Mouse (Mus musculus) kidney, postnatal 0 days (tissue): ENCODE data around the gene Fabp3. TPM values are rescaled to one million over a fixed set of nuclear protein-coding genes. Genes with fewer than 3 reads are reported as not detected.
A peak's percentile ranks its signal among the peaks of the same experiment; 100 is the strongest.

Experiments used
- ATAC-seq: fragments of 200-750 bp; cut with Nextera tagmentation; replicated peaks from 2 replicates; pipeline ENCODE4 v1.8.0; 2017; ENCODE audit warnings: low read depth, moderate number of reproducible peaks, moderate TSS enrichment, moderate library complexity; ENCODE audit not compliant: low FRiP score
- DNase-seq: peaks from one replicate; pipeline ENCODE4 v3.0.0-alpha.2; 2016; ENCODE audit warnings: low spot score
- H3K27ac ChIP-seq: fragments of 300-500 bp; sonication (generic); 2 replicates; pipeline ENCODE4 v1.5.1; 2014; ENCODE audit warnings: mild to moderate bottlenecking
- H3K27me3 ChIP-seq: fragments of 300-500 bp; sonication (generic); 2 replicates; pipeline ENCODE4 v1.6.1; 2014; ENCODE audit warnings: low read length, mixed read lengths; ENCODE audit not compliant: insufficient read depth
- H3K36me3 ChIP-seq: fragments of 300-500 bp; sonication (generic); 2 replicates; pipeline ENCODE4 v1.6.1; 2014; ENCODE audit warnings: low read length, mixed read lengths; ENCODE audit not compliant: insufficient read depth
- H3K4me1 ChIP-seq: fragments of 300-500 bp; sonication (generic); replicated peaks from 2 replicates; pipeline ENCODE4 v1.6.1; 2014; ENCODE audit warnings: antibody characterized with exemption, low read length, mixed read lengths; ENCODE audit not compliant: insufficient read depth
- H3K4me2 ChIP-seq: fragments of 300-500 bp; sonication (generic); 2 replicates; pipeline ENCODE4 v1.6.1; 2014; ENCODE audit warnings: mild to moderate bottlenecking, low read length, moderate library complexity, mixed read lengths
- H3K4me3 ChIP-seq: fragments of 300-500 bp; sonication (generic); replicated peaks from 2 replicates; pipeline ENCODE4 v1.5.1; 2014; ENCODE audit warnings: low read depth, low read length
- H3K9ac ChIP-seq: fragments of 300-500 bp; sonication (generic); 2 replicates; pipeline ENCODE4 v1.6.1; 2014; ENCODE audit warnings: low read depth, low read length
- H3K9me3 ChIP-seq: fragments of 300-500 bp; sonication (generic); replicated peaks from 2 replicates; pipeline ENCODE4 v1.6.1; 2016; ENCODE audit warnings: low read length, inconsistent platforms, mixed read lengths
- CTCF ChIP-seq: IDR thresholded peaks from 2 replicates; pipeline ENCODE4 v1.5.1; 2016; ENCODE audit warnings: antibody characterized with exemption, low read depth, mild to moderate bottlenecking, moderate library complexity
- WGBS: fragments of 180-500 bp; shearing (Covaris S2); extraction: QIAGEN DNeasy Blood & Tissue Kit; methylation state at CpG from one replicate; pipeline ENCODE4 v1.1.7; 2014; 5-methylcytosine and 5-hydroxymethylcytosine counted together
- polyA plus RNA-seq: library from polyadenylated mRNA; unstranded; fragments of >200 nt; fragmentation: Nextera tagmentation; extraction: Ambion mirVana; gene quantifications from 2 replicates; pipeline ENCODE4 v1.2.1, GENCODE M21; 2015

Gene Fabp3
- polyA plus RNA-seq, 1 experiment from 2014 or later, result 542 TPM

DNA sequence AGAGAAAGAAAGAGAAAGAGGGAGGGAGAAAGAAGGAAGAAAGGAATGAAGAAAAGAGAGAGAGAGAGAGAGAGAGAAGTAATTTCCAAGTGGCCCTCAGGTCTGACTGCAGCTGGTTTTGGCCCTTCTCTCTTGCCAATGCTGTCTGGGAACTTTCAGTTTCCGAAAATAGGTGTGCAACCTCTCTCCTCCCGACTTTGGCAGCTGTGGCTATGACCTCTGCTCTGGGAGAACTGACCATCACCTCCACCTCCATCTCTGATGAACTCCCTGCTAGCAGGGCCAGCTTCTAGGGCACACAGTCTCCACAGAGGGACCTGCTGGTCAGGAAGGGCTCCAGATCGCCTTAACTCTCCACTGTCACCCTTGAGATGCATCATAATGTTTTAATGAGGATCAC lies 21.9 kb upstream of the Fabp3 start:
- Histone ChIP-seq H3K27ac (no peak overlapping the region), H3K36me3 (no peaks in the 10 kb centered on the region), H3K27me3 (no peaks in the 10 kb centered on the region), H3K9ac (no peak overlapping the region), H3K4me1 (no peaks in the 10 kb centered on the region), H3K9me3 (no peaks in the 10 kb centered on the region), H3K4me2 (no peak overlapping the region), H3K4me3 (no peak overlapping the region)
- ATAC-seq (no peak), DNase-seq (no peak)
- no peak for TF ChIP-seq CTCF
- WGBS, result 48% methylated on average over 3 of the region's 3 CpGs

DNA sequence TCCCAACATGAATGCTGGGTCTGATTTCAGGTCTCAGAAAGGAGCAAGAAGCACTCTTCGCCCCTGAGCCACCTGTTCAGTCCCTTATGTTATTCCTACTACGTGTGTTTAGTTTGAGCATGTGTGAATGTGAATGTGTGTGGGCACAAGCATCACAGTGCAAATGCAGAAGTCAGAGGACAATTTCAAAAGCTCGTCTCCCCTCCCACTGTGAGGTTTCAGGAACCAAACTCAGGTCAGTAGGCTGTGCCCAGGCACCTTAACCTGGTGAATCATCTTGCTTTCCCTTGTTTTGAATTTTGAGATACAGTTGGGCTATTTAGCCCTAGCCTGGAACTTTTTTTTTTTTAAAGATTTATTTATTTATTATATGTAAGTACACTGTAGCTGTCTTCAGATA lies 18.6 kb upstream of the Fabp3 start:
- no peaks in the 10 kb centered on the region for H3K9me3 ChIP-seq
- H3K4me3 ChIP-seq, result no peak overlapping the region
- no peaks in the 10 kb centered on the region for H3K4me1 ChIP-seq
- H3K9ac ChIP-seq, result no peak overlapping the region
- ATAC-seq (no peak), DNase-seq (no peak)
- H3K27me3 ChIP-seq, result no peaks in the 10 kb centered on the region
- 79% methylated on average over 3 of the region's 3 CpGs for WGBS
- no peaks in the 10 kb centered on the region for H3K36me3 ChIP-seq
- H3K4me2 ChIP-seq, result no peak overlapping the region
- TF ChIP-seq CTCF, result no peak
- H3K27ac ChIP-seq, result no peak overlapping the region

DNA sequence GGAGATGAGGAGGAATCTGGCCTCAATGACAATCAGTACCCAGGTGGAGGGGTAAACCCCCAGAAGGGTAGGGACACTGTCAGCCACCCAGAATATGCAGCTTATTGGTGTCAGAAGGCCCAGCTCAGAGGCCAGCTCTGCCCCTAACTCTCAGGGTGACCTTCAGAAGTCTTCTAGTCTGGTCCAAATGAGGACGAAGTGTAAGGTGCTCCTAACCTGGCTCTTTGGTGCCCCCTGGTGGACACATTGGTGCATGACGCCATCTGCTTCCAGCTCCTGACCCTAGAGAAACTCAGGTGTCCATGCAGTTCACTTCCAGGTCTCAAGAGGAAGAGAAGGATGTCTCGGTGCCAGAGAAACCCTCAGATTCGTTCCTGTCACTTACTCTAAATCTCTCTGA lies 16.1 kb upstream of the Fabp3 start:
- TF ChIP-seq CTCF, result peak; percentile 98
- H3K9ac ChIP-seq, result no peak overlapping the region
- ATAC-seq, result peak; percentile 71

DNA sequence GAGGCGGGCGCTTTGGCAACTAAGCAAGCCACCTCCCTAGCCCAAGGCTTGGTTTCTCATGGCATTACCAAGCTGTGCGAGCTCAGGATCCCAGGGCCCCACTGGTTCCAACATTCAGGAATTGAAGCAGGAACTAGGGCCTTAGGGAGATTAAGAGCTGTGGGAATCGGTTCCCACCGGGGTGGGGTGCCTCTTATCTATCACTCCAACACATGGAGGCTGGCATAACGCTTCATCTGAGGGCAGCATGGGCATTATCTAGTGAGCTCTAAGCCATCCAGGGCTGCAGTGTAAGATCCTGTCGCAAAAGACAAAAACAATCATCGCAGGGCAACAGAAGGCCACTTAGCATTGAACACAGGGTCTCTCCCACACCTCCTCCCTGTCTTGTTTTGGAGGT lies 13.9 kb upstream of the Fabp3 start:
- no peaks in the 10 kb centered on the region for H3K4me1 ChIP-seq
- no peak for ATAC-seq
- H3K4me3 ChIP-seq, result no peak overlapping the region
- no peaks in the 10 kb centered on the region for H3K36me3 ChIP-seq
- no peak for DNase-seq
- H3K9me3 ChIP-seq, result no peaks in the 10 kb centered on the region
- H3K27ac ChIP-seq, result no peak overlapping the region
- TF ChIP-seq CTCF, result no peak
- no peak overlapping the region for H3K4me2 ChIP-seq
- 83% methylated on average over 8 of the region's 8 CpGs for WGBS
- H3K9ac ChIP-seq, result no peak overlapping the region
- no peaks in the 10 kb centered on the region for H3K27me3 ChIP-seq

More for the DNA sequence above, 16.1 kb upstream of the Fabp3 start:
- DNase-seq, result peak; percentile 86
- Histone ChIP-seq H3K4me2 (no peak overlapping the region), H3K27ac (no peak overlapping the region), H3K4me3 (no peak overlapping the region), H3K27me3 (no peaks in the 10 kb centered on the region), H3K4me1 (no peaks in the 10 kb centered on the region), H3K9me3 (no peaks in the 10 kb centered on the region), H3K36me3 (no peaks in the 10 kb centered on the region)
- WGBS, result 1% methylated on average over 4 of the region's 4 CpGs

DNA sequence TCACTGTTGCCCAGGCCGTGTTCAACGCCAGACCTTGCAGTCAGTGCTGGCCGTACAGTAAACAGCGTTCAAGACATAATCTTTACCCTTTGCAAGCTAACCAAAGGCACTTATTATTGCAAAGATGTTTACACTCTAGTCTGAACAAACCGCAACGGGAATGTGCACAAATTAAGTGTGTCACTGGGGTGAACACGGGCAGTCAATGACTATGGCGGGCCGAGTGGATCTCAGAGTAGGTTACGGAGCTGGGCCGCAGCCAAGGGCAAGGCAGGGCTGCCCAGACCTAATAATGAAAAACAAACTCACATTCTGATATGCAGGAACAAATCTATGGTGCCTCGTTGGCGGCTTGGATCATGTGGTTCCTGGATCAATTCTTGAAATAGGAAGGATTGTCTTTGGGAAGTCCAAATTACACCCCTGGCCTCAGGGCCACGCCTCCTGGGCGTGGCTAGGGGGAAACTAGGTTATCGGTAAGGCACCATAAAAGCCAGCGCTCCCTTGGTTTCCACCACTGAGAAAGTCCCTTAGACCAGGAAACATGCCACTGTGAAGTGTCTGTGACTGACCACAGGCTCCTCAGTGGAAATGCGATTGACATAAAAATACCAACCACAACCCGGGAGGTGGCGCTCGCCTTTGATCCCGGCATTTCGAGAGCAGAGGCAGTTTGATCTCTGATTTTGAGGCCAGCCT lies 13.2 kb upstream of the Fabp3 start:
- WGBS, result 47% methylated on average over 23 of the region's 23 CpGs

DNA sequence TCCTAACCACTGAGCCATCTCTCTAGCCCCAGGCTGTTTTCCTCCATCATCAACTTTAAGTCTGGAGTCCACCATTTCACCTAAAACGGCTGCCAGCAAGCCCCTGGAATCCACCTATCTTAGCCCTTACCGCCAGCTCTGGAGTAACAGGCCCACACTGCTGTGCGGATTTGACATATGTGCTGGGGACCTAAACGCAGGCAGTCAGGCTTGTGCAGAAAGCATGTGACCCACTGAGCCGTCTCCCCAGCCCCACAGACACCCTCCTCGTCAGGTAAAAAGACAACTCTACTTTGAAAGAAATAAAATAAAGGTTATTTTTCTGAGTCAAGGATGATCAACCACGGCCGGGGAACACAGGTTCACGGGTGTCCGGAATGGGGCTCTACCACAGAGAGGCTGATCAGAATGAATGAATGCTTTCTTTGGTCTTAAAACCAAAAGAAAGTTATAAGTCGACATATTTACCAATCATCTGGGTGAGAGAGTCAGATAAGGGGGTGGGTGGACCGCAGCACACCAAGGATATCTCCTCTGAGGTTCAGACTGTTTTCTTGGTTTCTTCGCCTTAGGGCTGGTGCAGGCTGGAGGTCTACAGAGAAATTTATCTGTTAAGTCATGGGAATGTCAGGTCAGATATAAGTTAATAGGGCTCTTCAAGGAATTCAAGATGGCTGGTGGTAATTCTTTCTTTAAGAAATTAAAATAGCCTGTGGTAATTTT lies 12.0 kb upstream of the Fabp3 start:
- 84% methylated on average over 13 of the region's 13 CpGs for WGBS
- ATAC-seq, result no peak
- Histone ChIP-seq H3K27me3 (no peaks in the 10 kb centered on the region), H3K4me2 (no peak overlapping the region), H3K9ac (no peak overlapping the region), H3K36me3 (no peaks in the 10 kb centered on the region), H3K9me3 (no peaks in the 10 kb centered on the region), H3K27ac (no peak overlapping the region), H3K4me1 (no peaks in the 10 kb centered on the region), H3K4me3 (no peak overlapping the region)
- TF ChIP-seq CTCF, result no peak
- DNase-seq, result no peak

More for the DNA sequence above, 13.2 kb upstream of the Fabp3 start:
- no peak overlapping the region for H3K4me3 ChIP-seq
- TF ChIP-seq CTCF, result peak; percentile 51
- H3K27me3 ChIP-seq, result no peaks in the 10 kb centered on the region
- no peak overlapping the region for H3K4me2 ChIP-seq
- H3K9ac ChIP-seq, result no peak overlapping the region
- H3K27ac ChIP-seq, result no peak overlapping the region
- ATAC-seq, result no peak
- no peaks in the 10 kb centered on the region for H3K36me3 ChIP-seq
- peak; percentile 21 for DNase-seq
- no peaks in the 10 kb centered on the region for H3K9me3 ChIP-seq
- no peaks in the 10 kb centered on the region for H3K4me1 ChIP-seq
